Mouse (Mus musculus): ENCODE measurements around the gene Prrx1.

- no peak for TF ChIP-seq POLR2A (IDR thresholded peaks at IDR 0.05; ENCODE audit: borderline replicate concordance, extremely low read depth, insufficient read depth, insufficient read length, poor library complexity, severe bottlenecking)
- no peak for TF ChIP-seq CTCF (IDR thresholded peaks at IDR 0.05; ENCODE audit: borderline replicate concordance, extremely low read depth, insufficient read depth, insufficient read length)
Measured at GRCm38 (mm10) chr1:163311006-163311836, 2.3 kb downstream of the Prrx1 start.
